Mouse (Mus musculus) embryonic stem cell, embryonic (primary cell): Measurements from ENCODE around the gene Zfp683.

ENCODE experiments used
- CTCF ChIA-PET, 4 experiments: fragments of 300-600 bp in 2 of 4; fragments of 350-600 bp in 2 of 4; sonication (Branson Sonifier 250); formaldehyde crosslinking; loops; one replicate each; lab custom pipeline; 2022; ENCODE audit warnings: inconsistent platforms in 2 of 4; lab: Charles Lee
- POLR2A ChIA-PET, 4 experiments: fragments of 300-600 bp in 2 of 4; fragments of 350-600 bp in 2 of 4; sonication (Branson Sonifier 250); formaldehyde crosslinking; loops; one replicate each; lab custom pipeline; 2022; ENCODE audit warnings: antibody characterized with exemption in 4 of 4, inconsistent platforms in 1 of 4; lab: Charles Lee

The Zfp683 gene

DNA sequence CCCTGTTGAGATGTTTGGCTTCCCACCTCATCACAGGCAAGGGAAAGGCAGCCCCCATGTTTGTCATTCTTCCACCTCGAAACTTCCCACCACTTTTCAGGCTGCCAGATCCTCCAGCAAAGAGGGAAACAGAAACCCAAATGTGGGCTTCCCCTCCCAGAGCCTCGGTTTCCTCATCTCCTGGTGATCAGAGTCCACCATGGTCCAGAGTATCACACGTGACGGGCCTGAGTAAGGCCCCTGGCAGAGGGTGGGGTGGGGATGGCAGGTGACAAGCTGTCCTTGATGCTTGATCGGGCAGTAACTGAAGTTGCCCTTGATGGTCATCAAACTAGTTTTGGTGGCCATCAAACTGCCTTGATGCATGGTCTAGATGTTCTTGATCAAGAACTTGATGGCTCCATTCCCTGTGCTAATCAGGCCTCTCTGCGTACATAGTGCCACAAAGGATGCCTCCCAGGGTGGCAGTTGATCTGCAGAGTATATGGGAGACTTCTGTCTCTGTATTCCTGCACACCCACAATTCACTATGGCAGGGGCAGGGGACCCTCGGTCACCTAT is 40.4 kb downstream of the Zfp683 start:
- POLR2A ChIA-PET: interaction anchor here in 2 of 4 experiments (0.7 to 1.8 kb wide), 9 partner anchors 8 to 194 kb away, joined by 3 to 9 read pairs (median 4); partner anchors contain the start of gene Sh3bgrl3 (in 1 of the 2)
- CTCF ChIA-PET: interaction anchor here in 2 of 4 experiments (0.7 to 1.2 kb wide), 4 partner anchors 8 to 33 kb away, joined by 3 to 6 read pairs (median 4); no protein-coding TSS in a partner anchor

DNA sequence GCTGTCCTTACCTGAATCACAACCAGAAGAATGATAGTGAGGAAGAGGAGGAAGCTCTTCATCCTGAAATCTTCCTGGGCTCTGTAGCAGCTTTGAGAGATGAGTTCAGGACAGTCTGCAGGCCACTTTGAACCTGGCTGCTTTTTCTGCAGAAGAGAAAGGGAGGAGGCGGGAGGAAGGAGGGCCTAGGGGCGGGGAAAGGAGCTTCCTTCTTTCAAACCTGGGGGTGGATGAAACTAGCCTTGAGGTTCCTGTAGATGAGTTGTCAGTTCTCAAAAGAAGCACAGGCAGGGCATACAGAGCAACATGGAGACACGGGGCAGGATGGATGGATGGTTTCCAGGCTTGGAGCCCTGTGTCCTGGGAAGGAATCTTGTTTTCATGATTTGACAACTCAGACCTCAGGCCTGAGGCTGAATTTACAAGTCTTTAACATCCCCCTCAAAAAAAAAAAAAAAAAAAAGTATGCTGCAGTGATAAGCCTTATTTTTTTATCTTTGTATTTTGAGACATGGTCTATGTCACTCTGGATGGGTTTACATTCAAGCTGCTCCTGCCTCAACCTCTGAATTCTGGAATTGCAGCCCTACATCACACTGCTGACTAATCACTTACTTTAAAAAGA is 41.4 kb downstream of the Zfp683 start, which contains the start of gene Cd52:
Gene Cd52 (minus strand): TSS at position 160 of the 625 bp plus-strand sequence.
- ChIA-PET CTCF (interaction anchor here (0.6 to 1.2 kb wide), 11 partner anchors 9 to 680 kb away, joined by 3 to 6 read pairs (median 3); no protein-coding TSS in a partner anchor), POLR2A (interaction anchor here in 2 of 4 experiments (0.6 to 1.8 kb wide), 16 partner anchors 8 to 195 kb away, joined by 3 to 9 read pairs (median 4); partner anchors contain the start of gene Sh3bgrl3 (in 1 of the 2))

DNA sequence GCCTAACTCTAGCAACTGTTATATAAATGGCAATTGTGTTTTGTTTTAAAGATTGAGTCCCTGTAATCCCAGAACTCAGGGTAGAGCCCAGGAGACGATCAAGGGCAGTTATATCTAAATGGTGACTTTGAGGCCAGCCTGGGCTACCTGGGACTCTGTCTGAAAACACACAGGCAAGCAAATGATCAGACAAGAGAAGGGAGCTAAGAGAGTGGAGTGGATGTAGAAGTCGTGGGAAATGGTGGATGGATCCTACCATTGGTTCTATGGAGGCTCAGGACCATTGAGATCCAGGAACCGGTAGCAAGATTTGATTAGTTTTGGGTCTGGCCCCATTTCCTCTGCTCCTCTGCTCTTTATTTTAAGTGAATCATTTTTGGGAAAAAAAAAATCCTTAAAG is 42.5 kb downstream of the Zfp683 start:
- ChIA-PET POLR2A (interaction anchor here in 1 of 4 experiments (0.7 to 3.5 kb wide), 4 partner anchors 10 to 235 kb away, joined by 3 to 11 read pairs (median 4); no protein-coding TSS in a partner anchor), CTCF (interaction anchor here in 2 of 4 experiments (0.5 to 0.7 kb wide), 2 partner anchors 38 to 742 kb away, joined by 3 read pairs; no protein-coding TSS in a partner anchor)

DNA sequence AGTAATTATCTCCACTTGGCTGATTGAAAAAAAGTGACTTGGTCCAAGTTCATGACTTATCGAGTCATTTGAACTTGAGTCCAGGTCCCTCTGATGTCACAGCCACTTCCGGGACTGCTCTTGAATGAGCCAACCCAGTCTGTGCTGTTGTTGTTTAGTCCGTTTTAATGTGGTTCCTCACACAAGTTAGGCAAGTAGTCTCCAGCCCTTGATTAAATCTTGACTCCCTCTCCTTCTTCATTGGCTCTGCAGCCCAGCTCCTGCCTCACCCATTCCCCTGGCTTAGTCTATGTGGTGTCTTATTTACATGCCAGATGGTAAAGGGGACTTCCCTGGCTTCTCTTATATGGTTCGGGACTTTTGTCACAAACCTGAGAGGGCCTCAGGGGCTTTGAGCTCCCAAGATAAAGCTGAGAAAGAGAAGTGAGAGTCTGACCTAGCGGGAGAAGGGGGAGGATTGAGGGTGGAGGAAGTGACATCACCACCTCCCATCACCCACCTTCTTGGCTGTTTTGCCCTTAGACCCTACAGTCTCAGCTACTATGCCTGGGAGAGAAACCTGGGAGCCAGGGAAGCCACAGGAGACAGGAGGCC is 43.5 kb downstream of the Zfp683 start:
- ChIA-PET CTCF (interaction anchor here in 2 of 4 experiments (1.3 to 2.3 kb wide), 3 partner anchors 10 to 61 kb away, joined by 3 to 6 read pairs (median 6); no protein-coding TSS in a partner anchor), POLR2A (interaction anchor here in 2 of 4 experiments (0.6 to 3.5 kb wide), 16 partner anchors 9 to 197 kb away, joined by 3 to 17 read pairs (median 3); partner anchors contain the start of gene Sh3bgrl3 (in 1 of the 2))

DNA sequence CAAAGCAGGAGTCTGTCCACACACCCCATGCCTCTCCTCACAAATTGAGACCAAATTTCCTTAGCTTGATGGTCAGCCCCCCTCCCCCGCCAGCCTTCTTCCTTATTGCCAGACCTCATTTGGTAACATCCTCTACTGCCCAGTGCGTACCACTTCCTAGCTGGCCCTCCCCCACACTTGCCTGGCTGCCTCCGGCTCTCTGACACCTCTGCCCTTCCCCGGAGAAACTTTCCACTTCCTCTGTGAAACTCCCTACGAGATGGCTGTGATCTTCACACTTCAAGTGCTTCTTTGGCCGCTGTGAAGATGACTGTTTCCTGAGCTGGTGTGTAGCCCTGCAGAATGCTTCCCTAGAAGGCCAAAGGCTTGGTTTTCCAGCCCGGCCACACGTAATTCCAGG is 45.0 kb downstream of the Zfp683 start:
- ChIA-PET POLR2A (interaction anchor here in 3 of 4 experiments (0.5 to 3.5 kb wide), 16 partner anchors 9 to 336 kb away, joined by 3 to 17 read pairs (median 4); no protein-coding TSS in a partner anchor), CTCF (interaction anchor here in 3 of 4 experiments (1.0 to 2.3 kb wide), 6 partner anchors 11 to 30 kb away, joined by 4 to 6 read pairs (median 6); partner anchors contain the start of gene Sh3bgrl3 (in 1 of the 3))

DNA sequence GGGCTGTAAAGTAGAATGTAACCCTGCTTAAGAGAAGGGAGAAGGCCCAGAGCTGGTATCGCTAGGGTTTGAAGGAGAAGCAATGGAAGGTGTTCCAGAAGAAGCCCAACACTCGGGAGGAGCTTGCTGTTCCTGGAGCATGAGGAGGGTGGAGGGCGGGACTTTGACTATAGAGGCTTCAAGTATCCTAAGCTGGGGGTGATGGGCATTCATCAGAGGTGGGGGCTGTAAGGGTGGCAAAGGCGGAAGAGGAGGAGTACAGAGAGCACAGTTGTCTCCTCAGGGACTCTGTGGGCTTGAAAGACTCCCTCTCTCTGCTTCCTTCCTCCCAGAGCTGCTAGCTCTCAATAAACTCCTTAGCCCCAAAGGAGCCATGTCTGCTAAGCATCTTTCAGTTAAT is 46.6 kb downstream of the Zfp683 start:
- POLR2A ChIA-PET: interaction anchor here in 2 of 4 experiments (0.5 to 2.0 kb wide), 14 partner anchors 8 to 529 kb away, joined by 3 to 7 read pairs (median 4); partner anchors contain the start of gene Sh3bgrl3 (in 1 of the 2)
- CTCF ChIA-PET: interaction anchor here in 3 of 4 experiments (0.7 to 1.2 kb wide), 5 partner anchors 8 to 296 kb away, joined by 3 to 5 read pairs (median 3); partner anchors contain the start of gene Pafah2 (in 1 of the 3)

DNA sequence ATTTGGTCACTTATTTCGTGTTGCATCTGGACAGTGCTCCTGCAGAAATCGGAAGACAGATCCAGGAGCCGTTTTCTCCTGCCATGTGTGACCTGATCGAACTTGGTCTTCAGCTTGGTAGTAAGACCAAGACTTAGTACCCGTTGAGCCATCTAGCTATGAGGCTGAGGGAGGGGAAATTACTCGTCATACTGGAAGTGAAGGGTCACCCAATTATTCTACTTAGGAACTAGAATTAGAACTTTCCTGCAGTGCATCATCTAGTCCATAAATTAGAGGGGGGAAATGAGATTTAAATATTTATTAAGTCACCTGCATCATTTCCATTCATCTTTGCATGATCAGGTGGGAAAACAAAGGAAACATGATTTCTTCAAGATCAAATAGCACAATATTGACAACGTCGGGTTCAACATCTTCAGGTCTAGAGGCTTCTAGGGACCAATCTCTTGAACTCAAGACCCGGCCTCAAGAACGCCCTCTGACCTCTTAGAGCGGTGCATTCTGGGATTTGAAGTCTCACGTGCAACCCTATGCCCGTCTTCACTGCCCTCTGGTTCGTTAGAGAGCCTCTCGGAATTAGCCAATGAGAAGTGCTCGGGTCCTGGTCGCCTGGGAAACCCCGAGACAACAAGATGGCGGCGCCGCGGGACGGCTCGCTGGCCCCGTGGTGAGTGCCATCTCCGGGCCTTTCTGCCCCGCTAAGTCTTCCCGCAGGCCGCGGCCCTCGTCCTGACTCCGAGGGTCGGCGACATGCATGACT is 48.5 kb downstream of the Zfp683 start, which contains the start of gene Ubxn11:
Gene Ubxn11 (plus strand): TSS at position 592 of the 763 bp plus-strand sequence.
- ChIA-PET POLR2A (interaction anchor here in 3 of 4 experiments (0.6 to 19.9 kb wide), 16 partner anchors 12 to 294 kb away, joined by 3 to 285 read pairs (median 4); partner anchors contain the start of genes Sh3bgrl3 (in 3 of the 3), Cep85 (in 1 of the 3) and Pafah2 (in 1 of the 3)), CTCF (interaction anchor here in 3 of 4 experiments (0.6 to 1.4 kb wide), 5 partner anchors 10 to 21 kb away, joined by 3 to 6 read pairs (median 3); no protein-coding TSS in a partner anchor)

DNA sequence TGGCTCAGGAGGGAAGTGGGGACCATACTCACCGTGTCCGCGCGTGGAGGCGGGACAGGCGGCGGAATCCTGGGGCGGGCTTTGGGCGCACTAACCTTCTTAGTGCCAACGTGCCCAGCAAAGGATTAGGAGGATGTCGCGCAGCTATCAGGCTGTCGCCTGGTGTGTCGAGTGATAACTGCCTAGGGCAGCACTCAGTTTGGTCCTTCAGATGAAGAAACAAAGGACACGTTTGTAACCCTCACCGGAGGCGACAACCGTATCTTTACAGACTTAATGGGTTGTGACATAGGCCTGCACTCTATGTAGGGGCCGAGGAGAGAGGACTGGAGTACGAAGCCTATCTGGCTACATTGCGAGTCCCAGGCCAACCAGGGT is 49.1 kb downstream of the Zfp683 start:
- POLR2A ChIA-PET: interaction anchor here in 3 of 4 experiments (0.6 to 19.9 kb wide), 16 partner anchors 12 to 293 kb away, joined by 3 to 285 read pairs (median 4); partner anchors contain the start of genes Sh3bgrl3 (in 3 of the 3), Cep85 (in 1 of the 3) and Pafah2 (in 1 of the 3)
- CTCF ChIA-PET: interaction anchor here in 2 of 4 experiments (0.8 to 1.4 kb wide), 4 partner anchors 12 to 21 kb away, joined by 3 to 6 read pairs (median 3); no protein-coding TSS in a partner anchor

DNA sequence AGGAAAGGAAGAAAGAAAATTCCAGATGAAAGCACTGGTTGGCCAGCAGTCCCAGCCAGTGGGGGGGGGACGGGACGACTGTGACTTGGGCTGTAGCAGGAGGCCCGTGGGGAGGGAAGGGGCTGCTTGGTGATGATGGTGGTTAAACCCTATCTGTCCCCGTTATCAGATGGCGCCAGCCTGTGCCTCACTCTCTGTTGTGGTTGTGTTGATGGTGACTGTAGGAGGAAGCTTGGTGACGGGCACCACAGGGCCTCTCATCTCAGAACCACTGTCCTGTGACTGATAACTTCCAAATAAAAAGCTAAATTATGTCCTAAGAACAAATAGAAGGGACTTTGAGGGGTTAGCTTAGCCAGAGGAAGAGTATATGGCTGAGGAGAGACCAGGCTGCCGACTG is 52.5 kb downstream of the Zfp683 start:
- CTCF ChIA-PET: interaction anchor here in 3 of 4 experiments (0.7 to 3.1 kb wide), 5 partner anchors 14 to 70 kb away, joined by 3 to 9 read pairs (median 8); no protein-coding TSS in a partner anchor
- POLR2A ChIA-PET: interaction anchor here in 3 of 4 experiments (0.6 to 19.9 kb wide), 5 partner anchors 16 to 919 kb away, joined by 3 to 285 read pairs (median 4); partner anchors contain the start of gene Sh3bgrl3 (in 2 of the 3)

DNA sequence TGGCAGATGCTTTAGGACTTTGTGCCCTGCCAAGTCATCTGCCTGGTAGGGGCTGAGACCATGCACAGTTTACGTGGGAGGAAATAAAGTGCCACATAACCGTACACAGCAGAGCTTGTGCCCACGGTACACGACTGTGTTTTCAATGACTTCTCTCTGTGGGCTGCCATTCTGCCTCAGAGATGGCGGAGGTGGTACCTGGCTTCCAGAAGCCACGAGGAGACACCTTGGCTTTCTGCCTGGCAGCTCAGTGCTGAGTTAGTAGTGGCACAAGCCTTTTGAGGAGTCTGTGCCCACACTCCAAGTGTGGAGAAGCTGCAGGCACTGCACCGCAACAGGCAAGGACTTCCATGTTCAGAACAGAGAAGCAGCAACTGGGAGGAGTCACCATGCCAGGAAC is 54.1 kb downstream of the Zfp683 start:
- ChIA-PET CTCF (interaction anchor here (0.5 to 3.1 kb wide), 19 partner anchors 10 to 819 kb away, joined by 3 to 10 read pairs (median 4); partner anchors contain the start of genes Cep85 (in 1 of the 4) and Sh3bgrl3 (in 1 of the 4)), POLR2A (interaction anchor here in 3 of 4 experiments (0.8 to 19.9 kb wide), 18 partner anchors 7 to 627 kb away, joined by 3 to 285 read pairs (median 6); partner anchors contain the start of gene Sh3bgrl3 (in 2 of the 3))

DNA sequence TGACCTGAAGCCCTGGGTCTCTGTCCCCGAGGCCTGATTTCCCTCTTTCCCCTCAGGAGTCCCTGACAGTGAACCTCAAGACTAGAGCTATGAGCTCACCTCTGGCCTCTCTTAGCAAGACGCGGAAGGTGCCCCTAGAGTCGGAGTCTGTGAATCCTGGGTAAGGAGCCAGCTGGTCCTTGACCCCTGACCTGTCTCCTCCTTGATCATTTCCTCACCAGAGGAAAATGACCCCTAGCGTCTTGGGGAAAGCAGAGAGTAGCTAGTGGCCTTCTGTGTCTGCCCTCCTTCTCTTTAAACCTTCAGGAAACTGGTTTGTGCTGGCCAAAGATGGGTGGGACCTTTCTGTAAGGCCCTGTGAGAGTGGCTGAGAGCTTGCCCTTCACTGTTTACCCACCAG is 54.6 kb downstream of the Zfp683 start:
- ChIA-PET CTCF (interaction anchor here (0.6 to 3.1 kb wide), 18 partner anchors 9 to 267 kb away, joined by 3 to 10 read pairs (median 4); partner anchors contain the start of genes Cep85 (in 1 of the 4) and Sh3bgrl3 (in 1 of the 4)), POLR2A (interaction anchor here in 3 of 4 experiments (0.8 to 19.9 kb wide), 21 partner anchors 8 to 627 kb away, joined by 3 to 285 read pairs (median 5); partner anchors contain the start of genes Sh3bgrl3 (in 2 of the 3) and Cd52 (in 1 of the 3))
